Comparison of ENCODE assay signal across 9 mouse cellular contexts in genomic region chr6:51489787-51490186, GRCm38 (mm10). TPM values are rescaled to one million over a fixed set of nuclear protein-coding genes. Genes with fewer than 3 reads are reported as not detected.
DNase-seq lines count a peak whose midpoint lies in the region; ATAC-seq and TF ChIP-seq lines count a peak whose summit lies in the region.
"Had no signal": no experiment of that assay in that cellular context is flagged by ENCODE, and none has a peak within 500 bp of the region (broad histone marks: within the 10 kb centered on the region; RNA-seq: fewer than 3 reads in every experiment).

No protein-coding gene starts in this region.

- 18% methylated on average over 2 of the region's 2 CpGs for WGBS in liver, adult 2 months
- 65% methylated on average over 2 of the region's 2 CpGs for WGBS in liver, embryonic 12.5 days (ENCODE audit: insufficient replicate concordance)
- WGBS in heart, embryonic 14.5 days = 20% methylated on average over 2 of the region's 2 CpGs
- WGBS in liver, embryonic 15.5 days (ENCODE audit: insufficient replicate concordance) = 66% methylated on average over 2 of the region's 2 CpGs

- no peak overlapping the region for H3K4me2 ChIP-seq in liver, embryonic 12.5 days
- H3K4me2 ChIP-seq in heart, embryonic 14.5 days (ENCODE audit: low read length) = no peak overlapping the region
- H3K4me2 ChIP-seq in liver, embryonic 15.5 days = no peak overlapping the region

- no peak for TF ChIP-seq CTCF in liver, adult 2 months (IDR thresholded peaks at IDR 0.05; ENCODE audit: low read depth, low read length)

- no peak overlapping the region for H3K4me3 ChIP-seq in liver, adult 2 months (ENCODE audit: insufficient read depth, low read depth, low read length)
- no peak overlapping the region for H3K4me3 ChIP-seq in liver, embryonic 12.5 days
- no peak overlapping the region for H3K4me3 ChIP-seq in heart, embryonic 14.5 days (ENCODE audit: control insufficient read depth in 1 of 2, insufficient read depth in 1 of 2, low read depth in 1 of 2, low read length in 2 of 2)
- no peak overlapping the region for H3K4me3 ChIP-seq in liver, embryonic 15.5 days (replicated peaks)

- TF ChIP-seq POLR2A in liver, adult 2 months (IDR thresholded peaks at IDR 0.05; ENCODE audit: extremely low read depth, insufficient read depth, low read length) = no peak

- no peak for ATAC-seq in liver, embryonic 12.5 days
- no peak for ATAC-seq in heart, embryonic 14.5 days (ENCODE audit: insufficient number of reproducible peaks, insufficient read depth, low FRiP score, low read depth)
- ATAC-seq in liver, embryonic 15.5 days (ENCODE audit: insufficient read depth) = peak; percentile 40; the same call in 1 of the 2 replicates

- H3K9ac ChIP-seq in liver, adult 2 months (ENCODE audit: low read depth, low read length) = no peak overlapping the region
- H3K9ac ChIP-seq in liver, embryonic 12.5 days = no peak overlapping the region
- H3K9ac ChIP-seq in heart, embryonic 14.5 days (ENCODE audit: low read length) = no peak overlapping the region
- H3K9ac ChIP-seq in liver, embryonic 15.5 days = no peak overlapping the region

- no peaks in the 10 kb centered on the region for H3K36me3 ChIP-seq in liver, adult 2 months (ENCODE audit: control insufficient read depth, insufficient read depth, low read length)
- peaks cover under 1% of the 10 kb centered on the region; the same call in 1 of the 2 replicates for H3K36me3 ChIP-seq in liver, embryonic 12.5 days
- no peaks in the 10 kb centered on the region for H3K36me3 ChIP-seq in heart, embryonic 14.5 days (ENCODE audit: control insufficient read depth, insufficient read depth, low read length)
- H3K36me3 ChIP-seq in liver, embryonic 15.5 days (replicated peaks) = no peaks in the 10 kb centered on the region
- H3K36me3 ChIP-seq: G1E had no signal

- peaks cover 9% of the 10 kb centered on the region for H3K9me3 ChIP-seq in liver, embryonic 12.5 days (replicated peaks)
- no peaks in the 10 kb centered on the region for H3K9me3 ChIP-seq in heart, embryonic 14.5 days (ENCODE audit: control insufficient read depth, low read length)
- no peaks in the 10 kb centered on the region for H3K9me3 ChIP-seq in liver, embryonic 15.5 days (replicated peaks)

- no peaks in the 10 kb centered on the region for H3K27me3 ChIP-seq in liver, adult 2 months (ENCODE audit: control insufficient read depth, insufficient read depth, low read length)
- H3K27me3 ChIP-seq in liver, embryonic 12.5 days (replicated peaks) = no peaks in the 10 kb centered on the region
- no peaks in the 10 kb centered on the region for H3K27me3 ChIP-seq in heart, embryonic 14.5 days (ENCODE audit: control insufficient read depth, insufficient read depth, low read length)
- H3K27me3 ChIP-seq in liver, embryonic 15.5 days = no peaks in the 10 kb centered on the region

- peak; percentile 95 for DNase-seq in liver, adult 2 months (ENCODE audit: extremely low read depth, low read depth, low spot score)
- DNase-seq in cerebellum, postnatal 25 days = peak; percentile 77 to 84
- DNase-seq in thymus, postnatal 4 days = no peak
- no peak for DNase-seq in right cerebral cortex, adult 2 months (ENCODE audit: low spot score in 2 of 2)
- no peak for DNase-seq in layer of hippocampus, postnatal 10 days (ENCODE audit: low spot score in 2 of 2)

- no peaks in the 10 kb centered on the region for H3K79me2 ChIP-seq in liver, adult 2 months (ENCODE audit: control insufficient read depth, insufficient read depth, low read length)

- H3K27ac ChIP-seq in liver, adult 2 months (replicated peaks; ENCODE audit: insufficient read depth, low read depth, low read length) = no peak overlapping the region
- no peak overlapping the region for H3K27ac ChIP-seq in liver, embryonic 12.5 days
- peak overlapping the region; percentile 58 to 82 for H3K27ac ChIP-seq in heart, embryonic 14.5 days (replicated peaks in 1 of 2; ENCODE audit: control insufficient read depth in 1 of 2, insufficient read depth in 1 of 2, low read depth in 2 of 2, low read length in 2 of 2)
- no peak overlapping the region for H3K27ac ChIP-seq in liver, embryonic 15.5 days (replicated peaks)

- no peaks in the 10 kb centered on the region for H3K4me1 ChIP-seq in liver, adult 2 months (ENCODE audit: control insufficient read depth, insufficient read depth, low read length)
- peaks cover 15% of the 10 kb centered on the region for H3K4me1 ChIP-seq in liver, embryonic 12.5 days
- H3K4me1 ChIP-seq in heart, embryonic 14.5 days (ENCODE audit: control insufficient read depth in 2 of 2, insufficient read depth in 2 of 2, low read length in 2 of 2) = peaks cover 9 to 14% of the 10 kb centered on the region in 2 experiments; a peak in 3 of 4 replicates
- H3K4me1 ChIP-seq in liver, embryonic 15.5 days (replicated peaks) = peaks cover 10% of the 10 kb centered on the region

RNA-seq across cellular contexts. Expression of gene Cbx3, which starts 19.6 kb away (rescaled TPM):
- total RNA-seq in liver, adult 2 months (2014; rRNA removed) = 37.7 and 42.0 TPM in 2 replicates
- polyA plus RNA-seq in liver, adult 2 months (2012; rRNA removed) = 3.7 TPM in 2 replicates
- polyA plus RNA-seq in liver, embryonic 12.5 days (2016; fragmentation: Nextera tagmentation; extraction: Ambion mirVana) = 307 and 311 TPM in 2 replicates
- 333 and 340 TPM in 2 replicates for polyA plus RNA-seq in heart, embryonic 14.5 days (2014; fragmentation: Nextera tagmentation; extraction: Ambion mirVana)
- 161 and 199 TPM in 2 replicates for polyA plus RNA-seq in liver, embryonic 15.5 days (2015; fragmentation: Nextera tagmentation; extraction: Ambion mirVana)
- total RNA-seq in layer of hippocampus, postnatal 10 days (2021) = 100 to 1,000 TPM; 184 to 186 TPM

RNA-seq across cellular contexts. Expression of gene Hnrnpa2b1, which starts 20.1 kb away (rescaled TPM):
- 151 and 166 TPM in 2 replicates for total RNA-seq in liver, adult 2 months (2014; rRNA removed)
- polyA plus RNA-seq in liver, adult 2 months (2012; rRNA removed) = 43.8 and 49.2 TPM in 2 replicates
- 1,236 and 1,328 TPM in 2 replicates for polyA plus RNA-seq in liver, embryonic 12.5 days (2016; fragmentation: Nextera tagmentation; extraction: Ambion mirVana)
- 638 and 739 TPM in 2 replicates for polyA plus RNA-seq in heart, embryonic 14.5 days (2014; fragmentation: Nextera tagmentation; extraction: Ambion mirVana)
- 752 and 787 TPM in 2 replicates for polyA plus RNA-seq in liver, embryonic 15.5 days (2015; fragmentation: Nextera tagmentation; extraction: Ambion mirVana)
- 100 to 1,000 TPM; 703 to 723 TPM for total RNA-seq in layer of hippocampus, postnatal 10 days (2021)

RNA-seq across cellular contexts. Expression of gene Snx10, which starts 33.9 kb away (rescaled TPM):
- total RNA-seq in liver, adult 2 months (2014; rRNA removed) = 22.0 and 33.7 TPM in 2 replicates
- polyA plus RNA-seq in liver, adult 2 months (2012; rRNA removed) = 3.7 and 4.2 TPM in 2 replicates
- polyA plus RNA-seq in liver, embryonic 12.5 days (2016; fragmentation: Nextera tagmentation; extraction: Ambion mirVana) = 5.2 and 5.4 TPM in 2 replicates
- 18.1 and 19.7 TPM in 2 replicates for polyA plus RNA-seq in heart, embryonic 14.5 days (2014; fragmentation: Nextera tagmentation; extraction: Ambion mirVana)
- polyA plus RNA-seq in liver, embryonic 15.5 days (2015; fragmentation: Nextera tagmentation; extraction: Ambion mirVana) = 7.7 and 8.0 TPM in 2 replicates
- 100 to 1,000 TPM; 123 to 133 TPM for total RNA-seq in layer of hippocampus, postnatal 10 days (2021)
- polyA plus RNA-seq: G1E had no signal

RNA-seq across cellular contexts. Expression of gene Nfe2l3, which starts 57.3 kb away (rescaled TPM):
- total RNA-seq in liver, adult 2 months (2014; rRNA removed) = 0.18 and 0.81 TPM in 2 replicates
- 0.04 and 0.33 TPM in 2 replicates for polyA plus RNA-seq in liver, adult 2 months (2012; rRNA removed)
- polyA plus RNA-seq in liver, embryonic 12.5 days (2016; fragmentation: Nextera tagmentation; extraction: Ambion mirVana) = 0.23 and 0.29 TPM in 2 replicates
- 4.1 and 4.3 TPM in 2 replicates for polyA plus RNA-seq in heart, embryonic 14.5 days (2014; fragmentation: Nextera tagmentation; extraction: Ambion mirVana)
- polyA plus RNA-seq in liver, embryonic 15.5 days (2015; fragmentation: Nextera tagmentation; extraction: Ambion mirVana) = 0.17 and 0.20 TPM in 2 replicates
- 1 to 10 TPM; 4.4 to 4.7 TPM for total RNA-seq in layer of hippocampus, postnatal 10 days (2021)
- polyA plus RNA-seq: G1E had no signal

Comparison
In these comparisons a context has a peak if more than half of its experiments do, and no peak if none do; other contexts are left out.
1. RNA of gene Cbx3, which starts 19.6 kb away (polyA plus RNA-seq): 333 to 340 TPM in heart, embryonic 14.5 days, 307 to 311 TPM in liver, embryonic 12.5 days and 161 to 199 TPM in liver, embryonic 15.5 days; 3.7 TPM in liver, adult 2 months; every median in the first group is over 10 times any median in the second.
2. RNA of gene Hnrnpa2b1, which starts 20.1 kb away (polyA plus RNA-seq): 1,236 to 1,328 TPM in liver, embryonic 12.5 days, 752 to 787 TPM in liver, embryonic 15.5 days and 638 to 739 TPM in heart, embryonic 14.5 days; 43.8 to 49.2 TPM in liver, adult 2 months; every median in the first group is over 10 times any median in the second.
3. DNase-seq: peak in liver, adult 2 months (single experiment) and cerebellum, postnatal 25 days (2 of 2); none in thymus, postnatal 4 days (single experiment), right cerebral cortex, adult 2 months (0 of 2) and layer of hippocampus, postnatal 10 days (0 of 2).
4. H3K27ac ChIP-seq: peak in heart, embryonic 14.5 days (2 of 2); none in liver, adult 2 months (single experiment), liver, embryonic 12.5 days (single experiment) and liver, embryonic 15.5 days (single experiment).